Mouse (Mus musculus) CH12.LX (cell line): Measurements from ENCODE around the gene Mfsd4b1. TPM values are rescaled to one million over a fixed set of nuclear protein-coding genes. Genes with fewer than 3 reads are reported as not detected.

Source experiments
- DNase-seq: peaks from one replicate; pipeline ENCODE4 v3.0.0-alpha.2; 2013; ENCODE audit errors: extremely low read depth
- H3K27ac ChIP-seq: 2 replicates; pipeline ENCODE4 v1.5.1; 2012; ENCODE audit warnings: low read depth, mild to moderate bottlenecking, control low read depth, moderate library complexity; ENCODE audit not compliant: insufficient read depth
- H3K27me3 ChIP-seq: replicated peaks from 2 replicates; pipeline ENCODE3; 2012; ENCODE audit warnings: inconsistent platforms
- H3K36me3 ChIP-seq, 2 experiments: replicated peaks in 1 of 2; 2 replicates each; pipeline versions ENCODE3 to v1.6.1; 2012; ENCODE audit warnings: inconsistent platforms in 1 of 2, low read length in 1 of 2, mild to moderate bottlenecking in 1 of 2, mixed read lengths in 1 of 2, moderate library complexity in 1 of 2; ENCODE audit not compliant: control insufficient read depth in 1 of 2, insufficient read depth in 1 of 2
- H3K4me1 ChIP-seq, 2 experiments: 2 replicates each; pipeline ENCODE4 v1.6.1; 2012; ENCODE audit warnings: inconsistent platforms in 1 of 2, moderate library complexity in 1 of 2; ENCODE audit not compliant: insufficient read depth in 2 of 2, control insufficient read depth in 1 of 2
- H3K4me2 ChIP-seq: 2 replicates; pipeline ENCODE4 v1.6.1; 2012; ENCODE audit warnings: low read depth, mild to moderate bottlenecking, control low read depth; ENCODE audit not compliant: poor library complexity, insufficient read depth, severe bottlenecking
- H3K4me3 ChIP-seq, 3 experiments: fragments of 150-350 bp in 1 of 3; sonication (generic) in 1 of 3; replicated peaks in 1 of 3; 2 replicates each; pipeline versions ENCODE3 to v1.5.1; 2011 to 2012; ENCODE audit warnings: low read depth in 2 of 3, low read length in 2 of 3, mild to moderate bottlenecking in 2 of 3, moderate library complexity in 2 of 3, control low read depth in 1 of 3, improper control_type of control experiment in 1 of 3, inconsistent platforms in 1 of 3, mixed read lengths in 1 of 3; ENCODE audit not compliant: poor library complexity in 1 of 3
- H3K79me2 ChIP-seq: replicated peaks from 2 replicates; pipeline ENCODE4 v1.6.1; 2012; ENCODE audit warnings: mild to moderate bottlenecking, moderate library complexity; ENCODE audit not compliant: control insufficient read depth, poor library complexity, insufficient read depth, severe bottlenecking; ENCODE audit errors: extremely low read depth
- H3K9ac ChIP-seq: 2 replicates; pipeline ENCODE4 v1.6.1; 2012; ENCODE audit warnings: low read depth, mild to moderate bottlenecking, control low read depth, moderate library complexity; ENCODE audit not compliant: insufficient read depth
- H3K9me3 ChIP-seq: replicated peaks from 2 replicates; pipeline ENCODE3; 2012; ENCODE audit warnings: low read length, inconsistent platforms, mixed read lengths
- CHD1 ChIP-seq: IDR thresholded peaks from 2 replicates; pipeline ENCODE4 v1.6.1; 2012; ENCODE audit warnings: low read depth, low read length, improper control_type of control experiment, inconsistent platforms
- CTCF ChIP-seq, 2 experiments: IDR thresholded peaks in 1 of 2; conservative IDR thresholded peaks in 1 of 2; 2 replicates each; pipeline ENCODE4 v1.5.1; 2011 to 2012; ENCODE audit warnings: low read depth in 2 of 2, low read length in 2 of 2, improper control_type of control experiment in 1 of 2, inconsistent platforms in 1 of 2, mild to moderate bottlenecking in 1 of 2, moderate library complexity in 1 of 2
- E2F4 ChIP-seq: IDR thresholded peaks from 2 replicates; pipeline ENCODE4 v1.6.1; 2011; ENCODE audit warnings: low read depth, low read length, improper control_type of control experiment; ENCODE audit not compliant: insufficient replicate concordance
- ELF1 ChIP-seq: IDR thresholded peaks from 2 replicates; pipeline ENCODE4 v1.6.1; 2014; ENCODE audit warnings: low read depth, mild to moderate bottlenecking, inconsistent platforms, low read length, improper control_type of control experiment
- EP300 ChIP-seq: IDR thresholded peaks from 2 replicates; pipeline ENCODE4 v1.6.1; 2011; ENCODE audit warnings: low read length, improper control_type of control experiment
- GABPA ChIP-seq: IDR thresholded peaks from 2 replicates; pipeline ENCODE4 v1.6.1; 2012; ENCODE audit warnings: low read depth, low read length, improper control_type of control experiment, inconsistent platforms; ENCODE audit not compliant: insufficient replicate concordance
- HCFC1 ChIP-seq: IDR thresholded peaks from 2 replicates; pipeline ENCODE4 v1.6.1; 2012; ENCODE audit warnings: low read depth, mild to moderate bottlenecking, inconsistent platforms, low read length, improper control_type of control experiment
- JUND ChIP-seq: conservative IDR thresholded peaks from 2 replicates; pipeline ENCODE4 v1.6.1; 2011; ENCODE audit warnings: low read depth, low read length, improper control_type of control experiment
- KAT2A ChIP-seq: IDR thresholded peaks from 2 replicates; pipeline ENCODE4 v1.6.1; 2012; ENCODE audit warnings: low read length, improper control_type of control experiment, inconsistent platforms; ENCODE audit not compliant: insufficient replicate concordance
- MAX ChIP-seq: IDR thresholded peaks from 2 replicates; pipeline ENCODE4 v1.6.1; 2011; ENCODE audit warnings: low read length, improper control_type of control experiment
- MAZ ChIP-seq: IDR thresholded peaks from 2 replicates; pipeline ENCODE4 v1.6.1; 2012; ENCODE audit warnings: low read depth, mild to moderate bottlenecking, inconsistent platforms, low read length, improper control_type of control experiment, moderate library complexity
- MEF2A ChIP-seq: IDR thresholded peaks from 2 replicates; pipeline ENCODE4 v1.6.1; 2014; ENCODE audit warnings: low read depth, mild to moderate bottlenecking, inconsistent platforms, low read length, improper control_type of control experiment, borderline replicate concordance
- MXI1 ChIP-seq: IDR thresholded peaks from 2 replicates; pipeline ENCODE4 v1.6.1; 2011; ENCODE audit warnings: mild to moderate bottlenecking, low read depth, low read length, improper control_type of control experiment
- MYC ChIP-seq: IDR thresholded peaks from 2 replicates; pipeline ENCODE4 v1.6.1; 2011; ENCODE audit warnings: low read depth, mild to moderate bottlenecking, improper control_type of control experiment, low read length
- NELFE ChIP-seq: IDR thresholded peaks from 2 replicates; pipeline ENCODE4 v1.6.1; 2011; ENCODE audit warnings: low read depth, low read length, improper control_type of control experiment
- NRF1 ChIP-seq: IDR thresholded peaks from 2 replicates; pipeline ENCODE4 v1.6.1; 2014; ENCODE audit warnings: low read depth, mild to moderate bottlenecking, inconsistent platforms, low read length, improper control_type of control experiment, moderate library complexity
- POLR2A ChIP-seq: IDR thresholded peaks from 2 replicates; pipeline ENCODE4 v1.6.1; 2011; ENCODE audit warnings: low read depth, mild to moderate bottlenecking, improper control_type of control experiment, low read length
- POLR2AphosphoS2 ChIP-seq: IDR thresholded peaks from 2 replicates; pipeline ENCODE4 v1.6.1; 2011; ENCODE audit warnings: low read depth, low read length, improper control_type of control experiment
- RAD21 ChIP-seq: IDR thresholded peaks from 2 replicates; pipeline ENCODE4 v1.6.1; 2011; ENCODE audit warnings: low read depth, mild to moderate bottlenecking, low read length, improper control_type of control experiment, moderate library complexity
- RCOR1 ChIP-seq: conservative IDR thresholded peaks from 2 replicates; pipeline ENCODE4 v1.6.1; 2012; ENCODE audit warnings: low read depth, mild to moderate bottlenecking, inconsistent platforms, low read length, improper control_type of control experiment
- SIN3A ChIP-seq: IDR thresholded peaks from 2 replicates; pipeline ENCODE4 v1.6.1; 2012; ENCODE audit warnings: low read length, improper control_type of control experiment, inconsistent platforms
- SMC3 ChIP-seq: IDR thresholded peaks from 2 replicates; pipeline ENCODE4 v1.6.1; 2011; ENCODE audit warnings: low read depth, low read length, improper control_type of control experiment
- USF1 ChIP-seq: IDR thresholded peaks from 2 replicates; pipeline ENCODE4 v1.6.1; 2014; ENCODE audit warnings: low read depth, mild to moderate bottlenecking, inconsistent platforms, low read length, improper control_type of control experiment
- ZC3H11A ChIP-seq: IDR thresholded peaks from 2 replicates; pipeline ENCODE4 v1.6.1; 2012; ENCODE audit warnings: low read depth, mild to moderate bottlenecking, inconsistent platforms, low read length, improper control_type of control experiment
- dilution Hi-C: fragments of 300-500 bp; cut with MboI; formaldehyde crosslinking; loops from 2 replicates; pipeline ENCODE4 v1.14.3; 2020; ENCODE audit warnings: low sequenced_read_pairs; ENCODE audit not compliant: extremely low pct_unique_long_range_greater_than_20kb, extremely low pct_ligation_motif_present
- in situ Hi-C: fragments of 300-500 bp; cut with MboI; formaldehyde crosslinking; loops from 3 replicates; pipeline ENCODE4 v1.14.3; 2019; ENCODE audit warnings: low sequenced_read_pairs, low pct_ligation_motif_present, low pct_unique_long_range_greater_than_20kb, mixed read lengths
- polyA plus RNA-seq: library from polyadenylated mRNA; unstranded; fragments of >175 nt; gene quantifications from 2 replicates; pipeline ENCODE4 v1.2.1, GENCODE M21; 2012; ENCODE audit warnings: low read depth; ENCODE audit not compliant: insufficient read length
- total RNA-seq, 2 experiments: library from RNA; depleted of rRNA; stranded (reverse); fragments of 300-350 nt in 1 of 2; fragments of >200 nt in 1 of 2; gene quantifications; 2 replicates each; pipeline ENCODE4 v1.2.3; 2012 to 2014

The Mfsd4b1 gene
- total and polyA plus RNA-seq, 3 experiments: not detected

GRCm38 (mm10) chr10:39975771-39976170, 49.3 kb downstream of the Mfsd4b1 start:
- Histone ChIP-seq H3K36me3 (no peaks in the 10 kb centered on the region), H3K4me1 (no peaks in the 10 kb centered on the region), H3K4me2 (no peak overlapping the region), H3K4me3 (no peak overlapping the region), H3K27ac (no peak overlapping the region), H3K9me3 (peaks cover 6% of the 10 kb centered on the region), H3K27me3 (no peaks in the 10 kb centered on the region), H3K9ac (no peak overlapping the region), H3K79me2 (no peaks in the 10 kb centered on the region)
- no peak for DNase-seq
- in situ Hi-C loops: no loop called here
- dilution Hi-C loops: no loop called here
- TF ChIP-seq HCFC1 (no peak), EP300 (no peak)

GRCm38 (mm10) chr10:39974982-39975381, 50.1 kb downstream of the Mfsd4b1 start:
- dilution Hi-C loops: no loop called here
- H3K4me2 ChIP-seq: no peak overlapping the region

GRCm38 (mm10) chr10:39967512-39967911, 57.6 kb downstream of the Mfsd4b1 start:
- no peak for TF ChIP-seq RAD21
- no peak for TF ChIP-seq MAX
- TF ChIP-seq USF1: no peak
- TF ChIP-seq NELFE: no peak
- TF ChIP-seq POLR2A: no peak
- TF ChIP-seq ELF1: no peak
- TF ChIP-seq MAZ: no peak
- no peak for TF ChIP-seq CTCF (conservative IDR thresholded peaks at IDR 0.05 in 1 of 2, IDR thresholded peaks at IDR 0.05 in 1 of 2; ENCODE audit: low read depth in 2 of 2, low read length in 2 of 2)
- TF ChIP-seq SMC3: no peak
- no peak for TF ChIP-seq NRF1
- no peak for TF ChIP-seq MXI1
- no peak for TF ChIP-seq MEF2A
- no peak for TF ChIP-seq KAT2A
- TF ChIP-seq RCOR1: no peak
- TF ChIP-seq E2F4: no peak
- TF ChIP-seq SIN3A: no peak
- H3K9ac ChIP-seq: no peak overlapping the region
- no peak for DNase-seq
- no peak overlapping the region for H3K27ac ChIP-seq
- no peak overlapping the region for H3K4me3 ChIP-seq
- no peaks in the 10 kb centered on the region for H3K36me3 ChIP-seq
- in situ Hi-C loops (no loop called here), dilution Hi-C loops (no loop called here)
- peaks cover 2% of the 10 kb centered on the region for H3K9me3 ChIP-seq
- no peaks in the 10 kb centered on the region for H3K4me1 ChIP-seq
- H3K27me3 ChIP-seq: no peaks in the 10 kb centered on the region
- no peaks in the 10 kb centered on the region for H3K79me2 ChIP-seq
- H3K4me2 ChIP-seq: no peak overlapping the region

More at GRCm38 (mm10) chr10:39974982-39975381, 50.1 kb downstream of the Mfsd4b1 start:
- H3K4me1 ChIP-seq: no peaks in the 10 kb centered on the region
- no peak overlapping the region for H3K4me3 ChIP-seq
- in situ Hi-C loops: no loop called here
- H3K79me2 ChIP-seq: no peaks in the 10 kb centered on the region
- H3K27ac ChIP-seq: no peak overlapping the region
- no peaks in the 10 kb centered on the region for H3K27me3 ChIP-seq
- no peak for DNase-seq
- no peak overlapping the region for H3K9ac ChIP-seq
- no peak for TF ChIP-seq POLR2A
- TF ChIP-seq CHD1: no peak
- TF ChIP-seq SMC3: no peak
- TF ChIP-seq GABPA: no peak
- TF ChIP-seq ZC3H11A: no peak
- no peak for TF ChIP-seq RCOR1
- no peak for TF ChIP-seq HCFC1
- TF ChIP-seq POLR2AphosphoS2: no peak
- no peak for TF ChIP-seq SIN3A
- no peak for TF ChIP-seq MYC
- no peak for TF ChIP-seq RAD21
- no peak for TF ChIP-seq JUND
- TF ChIP-seq, all 38 proteins: peak for 0
- Histone ChIP-seq H3K9me3 (peaks cover 6% of the 10 kb centered on the region), H3K36me3 (no peaks in the 10 kb centered on the region)
